Mouse (Mus musculus): ENCODE measurements around the gene Gm36864.

- TF ChIP-seq KAT2A (IDR thresholded peaks at IDR 0.05; ENCODE audit: insufficient replicate concordance, low read length) (no peak), ZC3H11A (IDR thresholded peaks at IDR 0.05; ENCODE audit: low read depth, low read length) (no peak)
Observed at GRCm38 (mm10) chr7:44277250-44277622, 41.3 kb downstream of the Gm36864 start.
